Mouse (Mus musculus): Measurements from ENCODE around the gene Cyp2c23. TPM values are rescaled to one million over a fixed set of nuclear protein-coding genes. Genes with fewer than 3 reads are reported as not detected.

Gene Cyp2c23
- 0.70 TPM for polyA plus RNA-seq (2014; fragmentation: Illumina TruSeq; extraction: RNeasy Lipid Tissue Mini Kit (QIAGEN cat#74804); ENCODE audit: low read depth, low replicate concordance)

DNA sequence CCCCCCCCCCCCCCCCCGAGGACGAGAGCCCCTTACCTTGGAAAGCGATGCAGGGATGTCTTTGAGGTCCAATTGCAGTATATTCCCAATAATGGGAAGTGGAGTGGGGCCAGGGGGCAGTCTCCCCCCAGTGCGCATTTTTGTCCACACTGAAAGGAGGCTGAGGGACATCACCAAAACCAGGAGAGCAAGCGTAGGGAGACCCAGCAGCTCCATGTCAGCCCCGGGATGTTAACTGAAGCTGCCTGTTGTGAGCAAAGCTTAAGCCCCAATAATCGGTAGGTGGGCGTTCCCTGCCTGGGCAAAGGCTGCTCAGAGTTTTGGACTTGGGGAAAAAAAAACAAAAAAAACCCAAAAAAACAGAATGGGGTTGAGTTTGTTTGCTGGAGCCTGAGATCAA lies at the start of gene Cyp2c23:
TSS of gene Cyp2c23 (minus strand) at position 237 of the 400 bp plus-strand sequence.

DNA sequence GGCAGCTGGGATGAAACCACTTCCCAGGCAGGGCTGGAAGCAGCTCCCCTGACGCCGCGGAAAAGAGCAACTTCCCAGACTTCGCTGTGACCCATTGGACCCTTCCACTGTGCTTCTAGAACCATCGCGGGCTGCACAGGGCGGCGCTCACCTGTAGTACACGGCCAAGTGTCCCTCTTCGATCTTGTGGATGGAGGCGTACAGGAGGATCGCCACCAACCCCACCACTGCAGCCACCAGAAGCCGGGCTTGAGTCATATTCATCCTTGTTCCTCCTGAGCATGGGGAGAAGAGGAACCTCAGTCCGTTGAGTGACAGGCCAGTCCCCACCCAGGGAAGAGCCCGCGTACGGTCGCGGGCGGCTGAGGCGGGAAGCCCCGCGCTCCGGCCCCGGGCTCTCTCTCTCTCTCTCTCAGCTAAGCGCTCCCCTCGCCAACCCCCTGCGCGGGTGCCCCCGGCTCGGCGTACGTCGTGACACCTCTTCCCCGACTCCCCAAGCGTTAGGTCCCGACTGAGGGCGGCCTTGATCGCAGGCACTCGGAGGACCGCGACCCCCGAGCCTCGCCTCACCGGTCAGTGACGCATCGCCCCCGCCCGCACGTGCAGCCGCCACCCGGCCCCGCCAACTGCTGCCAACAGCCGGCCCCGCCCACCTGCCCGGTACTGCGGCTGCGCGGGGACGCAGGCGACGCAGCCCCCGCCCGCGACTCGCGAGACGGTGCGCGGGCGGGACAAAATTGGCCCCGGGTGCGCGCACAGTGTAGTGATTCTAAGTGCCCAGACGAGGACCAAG lies 40.3 kb upstream of the Cyp2c23 start, which contains the start of gene Erlin1:
TSS of gene Erlin1 (minus strand) at position 665 of the 793 bp plus-strand sequence.

DNA sequence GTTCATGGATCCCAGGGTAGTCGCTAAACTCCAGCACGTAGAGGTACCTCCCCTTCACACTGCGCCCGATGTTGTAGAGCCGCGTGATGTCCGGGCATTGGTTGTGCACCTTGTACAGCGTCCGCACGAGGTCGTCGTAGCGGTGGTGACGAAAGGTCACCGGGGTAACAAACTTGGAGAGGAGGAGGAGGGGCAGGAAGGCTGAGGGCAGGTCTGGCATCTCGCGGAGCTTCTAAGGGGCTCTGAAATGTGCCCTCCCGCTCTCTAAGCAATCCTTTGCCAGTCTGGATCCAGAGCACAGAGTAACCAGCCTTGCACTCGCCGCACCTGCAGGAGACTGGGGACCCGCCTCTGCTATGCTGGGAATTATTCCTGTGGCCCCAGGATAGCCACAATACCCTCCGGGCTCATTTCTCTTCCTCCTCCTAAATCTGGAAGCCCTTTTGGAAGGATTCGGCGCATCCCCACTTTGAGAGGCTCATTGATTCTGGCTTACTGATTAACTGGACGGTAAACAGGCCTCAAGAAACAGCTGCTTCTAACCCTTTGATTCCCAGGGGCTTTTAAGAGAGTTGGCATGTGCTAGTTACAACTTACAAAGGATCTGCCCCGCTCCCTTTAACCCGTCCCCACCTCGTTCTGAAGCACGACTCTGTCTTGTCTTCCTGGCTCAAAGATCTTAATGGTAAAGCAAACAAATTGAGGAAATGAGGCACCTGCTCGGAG lies 42.8 kb downstream of the Cyp2c23 start, which contains the start of gene Cpn1:
TSS of gene Cpn1 (minus strand) at position 488 of the 726 bp plus-strand sequence.

Other genes with a start within 250 kb of the Cyp2c23 start
- 0.47 TPM for gene Abcc2, start 247.0 kb downstream of the Cyp2c23 start, polyA plus RNA-seq (2014; fragmentation: Illumina TruSeq; extraction: RNeasy Lipid Tissue Mini Kit (QIAGEN cat#74804); ENCODE audit: low read depth, low replicate concordance)
- 2.7 TPM for gene Dnmbp, start 89.0 kb downstream of the Cyp2c23 start, polyA plus RNA-seq (2014; fragmentation: Illumina TruSeq; extraction: RNeasy Lipid Tissue Mini Kit (QIAGEN cat#74804); ENCODE audit: low read depth, low replicate concordance)
- not detected for gene Cpn1, start 42.7 kb downstream of the Cyp2c23 start, polyA plus RNA-seq (2014; fragmentation: Illumina TruSeq; extraction: RNeasy Lipid Tissue Mini Kit (QIAGEN cat#74804); ENCODE audit: low read depth, low replicate concordance)
- gene Erlin1, start 40.6 kb upstream of the Cyp2c23 start, polyA plus RNA-seq (2014; fragmentation: Illumina TruSeq; extraction: RNeasy Lipid Tissue Mini Kit (QIAGEN cat#74804); ENCODE audit: low read depth, low replicate concordance) = 37.9 TPM
- 274 TPM for gene Chuk, start 78.3 kb upstream of the Cyp2c23 start, polyA plus RNA-seq (2014; fragmentation: Illumina TruSeq; extraction: RNeasy Lipid Tissue Mini Kit (QIAGEN cat#74804); ENCODE audit: low read depth, low replicate concordance)
- gene Cwf19l1, start 106.7 kb upstream of the Cyp2c23 start, polyA plus RNA-seq (2014; fragmentation: Illumina TruSeq; extraction: RNeasy Lipid Tissue Mini Kit (QIAGEN cat#74804); ENCODE audit: low read depth, low replicate concordance) = 27.5 TPM
- gene Bloc1s2, start 117.2 kb upstream of the Cyp2c23 start, polyA plus RNA-seq (2014; fragmentation: Illumina TruSeq; extraction: RNeasy Lipid Tissue Mini Kit (QIAGEN cat#74804); ENCODE audit: low read depth, low replicate concordance) = 37.8 TPM
- not detected for gene Pkd2l1, start 163.2 kb upstream of the Cyp2c23 start, polyA plus RNA-seq (2014; fragmentation: Illumina TruSeq; extraction: RNeasy Lipid Tissue Mini Kit (QIAGEN cat#74804); ENCODE audit: low read depth, low replicate concordance)
- not detected for gene Scd3, start 174.1 kb upstream of the Cyp2c23 start, polyA plus RNA-seq (2014; fragmentation: Illumina TruSeq; extraction: RNeasy Lipid Tissue Mini Kit (QIAGEN cat#74804); ENCODE audit: low read depth, low replicate concordance)